Mouse (Mus musculus) stomach, postnatal 0 days (tissue): ENCODE data around the gene Thoc2.

Experiments used
- CTCF ChIP-seq: IDR thresholded peaks from 2 replicates; pipeline ENCODE4 v1.5.1; 2016; ENCODE audit warnings: antibody characterized with exemption, low read depth, mild to moderate bottlenecking, moderate library complexity
- EP300 ChIP-seq: optimal IDR thresholded peaks from 2 replicates; pipeline ENCODE3; 2016; ENCODE audit warnings: antibody characterized with exemption

DNA sequence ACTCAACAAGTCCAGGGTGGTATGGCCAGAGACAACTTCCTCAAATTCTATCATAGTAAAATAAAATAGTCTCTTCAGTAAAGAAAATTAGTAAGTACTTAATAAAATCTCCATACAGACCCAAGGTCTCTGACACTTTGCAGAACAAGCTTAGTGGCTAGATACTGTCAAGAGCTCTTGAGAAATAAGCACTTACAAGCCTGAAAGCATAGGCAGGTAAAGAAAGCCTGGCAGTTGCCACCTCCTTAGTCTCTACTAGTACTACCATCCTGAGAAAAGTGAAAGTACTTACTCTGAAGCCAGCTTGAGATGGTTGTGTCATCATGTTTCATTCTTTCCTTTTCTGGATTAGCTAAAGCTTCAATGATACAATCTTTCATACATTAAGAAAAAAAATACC is 82.7 kb downstream of the Thoc2 start:
- no peak for TF ChIP-seq CTCF
- no peak for TF ChIP-seq EP300
